Mouse (Mus musculus): ENCODE measurements around the gene Dynlt1f. TPM values are rescaled to one million over a fixed set of nuclear protein-coding genes. Genes with fewer than 3 reads are reported as not detected.
"Not testable (repeated sequence)": the region's sequence is repeated elsewhere in the genome, so short reads cannot be mapped to it uniquely, and the experiment has no call there.

Dynlt1f gene
- polyA plus RNA-seq, 1 experiment from 2014 or later = 342 TPM

DNA sequence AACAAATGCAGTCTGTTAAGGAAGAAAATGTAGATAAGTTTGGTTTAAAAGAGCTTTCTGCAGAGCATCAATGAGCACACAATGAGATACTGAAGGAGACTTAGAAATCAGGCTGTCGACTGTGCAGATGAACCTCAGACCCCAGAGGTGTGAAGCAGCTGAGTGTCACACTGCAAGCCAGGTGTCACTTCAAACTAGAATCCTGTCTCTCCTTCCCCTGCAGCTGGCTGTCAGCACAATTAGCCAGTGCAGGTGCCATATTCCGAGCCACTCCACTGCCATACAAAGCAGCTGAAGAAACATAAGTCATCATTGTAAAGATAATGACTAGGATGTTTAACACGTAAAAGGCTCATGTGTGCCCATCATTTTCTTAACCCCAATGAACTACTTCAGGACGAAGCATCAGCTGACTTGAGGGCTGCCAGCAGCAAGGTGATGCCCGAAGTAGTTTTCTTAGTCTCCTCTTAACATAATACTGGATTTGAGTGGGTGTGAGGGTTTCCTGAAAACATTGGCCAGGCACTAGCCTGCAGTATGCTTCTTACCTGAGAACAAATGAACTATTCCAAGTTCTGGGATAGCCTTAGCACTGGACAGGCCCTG lies 2.3 kb downstream of the Dynlt1f start:
- not testable (repeated sequence) for H3K4me1 ChIP-seq (ENCODE audit: control insufficient read depth, insufficient read depth, low read length); H3K27ac ChIP-seq (replicated peaks; ENCODE audit: low read depth, low read length); H3K27me3 ChIP-seq (ENCODE audit: control insufficient read depth, insufficient read depth, low read length); H3K4me3 ChIP-seq (ENCODE audit: low read depth, low read length); H3K4me2 ChIP-seq (ENCODE audit: low read depth, severe bottlenecking); H3K9ac ChIP-seq (ENCODE audit: low read length); DNase-seq (ENCODE audit: low spot score); ATAC-seq (ENCODE audit: insufficient number of reproducible peaks, low FRiP score, low TSS enrichment, low read depth); H3K9me3 ChIP-seq (ENCODE audit: control insufficient read depth, low read length); H3K36me3 ChIP-seq (ENCODE audit: control insufficient read depth, insufficient read depth, low read length)
- WGBS = 89% methylated on average over 4 of the region's 5 CpGs

DNA sequence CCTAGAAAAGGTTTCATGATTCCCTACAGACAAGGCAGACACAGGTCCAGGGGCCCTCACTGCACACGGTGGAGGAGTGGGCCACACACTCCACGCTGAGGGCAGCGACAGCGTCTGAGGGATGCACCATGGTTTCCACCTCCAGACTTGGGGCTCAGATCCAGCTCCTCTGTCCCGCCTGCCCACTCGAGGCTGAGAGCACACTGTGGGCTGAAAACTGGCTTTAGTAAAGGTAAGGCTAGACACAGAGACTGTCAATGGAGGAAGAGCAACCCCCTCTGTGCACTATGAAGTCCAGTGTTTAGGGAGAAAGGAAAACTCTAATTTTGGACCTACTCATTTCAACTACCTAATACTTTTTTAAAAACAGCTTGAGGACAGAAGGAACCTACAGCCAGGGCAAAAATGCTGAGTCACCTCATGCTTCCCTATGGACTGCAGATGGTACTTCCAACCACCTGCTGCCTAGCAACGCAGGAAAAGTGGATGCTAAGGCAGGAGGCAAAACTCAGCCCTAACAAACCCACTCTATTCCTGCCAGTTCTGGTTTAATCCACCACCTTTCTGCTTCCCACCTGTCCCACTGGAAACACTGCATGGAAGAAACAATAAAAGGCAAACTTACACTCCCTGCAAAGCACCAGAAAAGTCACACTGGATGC lies 4.7 kb downstream of the Dynlt1f start:
- not testable (repeated sequence) for H3K4me3 ChIP-seq (ENCODE audit: low read depth, low read length); DNase-seq (ENCODE audit: low spot score); ATAC-seq (ENCODE audit: insufficient number of reproducible peaks, low FRiP score, low TSS enrichment, low read depth); H3K9ac ChIP-seq (ENCODE audit: low read length); H3K4me2 ChIP-seq (ENCODE audit: low read depth, severe bottlenecking); H3K27me3 ChIP-seq (ENCODE audit: control insufficient read depth, insufficient read depth, low read length); H3K36me3 ChIP-seq (ENCODE audit: control insufficient read depth, insufficient read depth, low read length); H3K9me3 ChIP-seq (ENCODE audit: control insufficient read depth, low read length); H3K27ac ChIP-seq (replicated peaks; ENCODE audit: low read depth, low read length); H3K4me1 ChIP-seq (ENCODE audit: control insufficient read depth, insufficient read depth, low read length)
- WGBS = 87% methylated on average over 5 of the region's 7 CpGs

DNA sequence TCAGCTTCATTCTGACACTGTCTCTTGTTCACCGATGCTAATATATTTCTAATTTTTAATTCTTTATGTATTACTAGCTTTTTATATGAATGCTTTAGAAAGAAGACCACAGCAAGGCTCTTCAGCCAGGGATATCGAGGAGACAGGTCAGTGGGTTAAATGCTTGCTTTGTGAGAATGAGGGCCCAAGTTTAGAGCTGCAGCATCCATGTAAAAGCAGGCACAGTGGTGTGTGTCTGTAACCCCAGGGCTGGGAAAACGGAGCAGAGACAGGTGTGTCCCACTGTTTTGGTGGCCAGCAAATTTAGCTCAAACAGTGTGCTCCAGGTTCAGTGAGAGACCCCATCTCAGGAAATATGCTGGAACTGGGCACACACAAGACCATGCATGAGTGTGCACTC lies 8.2 kb downstream of the Dynlt1f start:
- 96% methylated on average over 3 of the region's 3 CpGs for WGBS
- H3K4me2 ChIP-seq (ENCODE audit: low read depth, severe bottlenecking); H3K9me3 ChIP-seq (ENCODE audit: control insufficient read depth, low read length); H3K27ac ChIP-seq (replicated peaks; ENCODE audit: low read depth, low read length); H3K4me1 ChIP-seq (ENCODE audit: control insufficient read depth, insufficient read depth, low read length); H3K9ac ChIP-seq (ENCODE audit: low read length); DNase-seq (ENCODE audit: low spot score); H3K27me3 ChIP-seq (ENCODE audit: control insufficient read depth, insufficient read depth, low read length); H3K36me3 ChIP-seq (ENCODE audit: control insufficient read depth, insufficient read depth, low read length); H3K4me3 ChIP-seq (ENCODE audit: low read depth, low read length); ATAC-seq (ENCODE audit: insufficient number of reproducible peaks, low FRiP score, low TSS enrichment, low read depth): not testable (repeated sequence)

DNA sequence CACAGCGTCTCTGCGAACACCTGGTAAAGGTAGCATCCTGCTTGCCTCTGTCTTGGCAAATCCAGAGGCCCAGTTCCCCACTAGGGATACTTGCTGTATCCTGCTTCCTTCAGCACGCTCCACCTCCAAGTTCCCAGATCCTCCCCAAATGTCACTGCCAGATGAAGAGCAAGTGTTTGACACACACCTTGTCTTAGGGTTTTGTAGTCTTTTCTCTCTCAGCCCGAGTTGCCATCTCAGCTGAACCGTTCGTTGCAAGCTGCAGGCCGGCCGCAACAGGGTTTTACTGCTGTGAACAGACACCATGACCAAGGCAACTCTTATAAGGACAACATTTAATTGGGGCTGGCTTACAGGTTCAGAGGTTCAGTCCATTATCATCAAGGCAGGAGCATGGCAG lies 8.9 kb downstream of the Dynlt1f start:
- ATAC-seq (ENCODE audit: insufficient number of reproducible peaks, low FRiP score, low TSS enrichment, low read depth); DNase-seq (ENCODE audit: low spot score); H3K27ac ChIP-seq (replicated peaks; ENCODE audit: low read depth, low read length); H3K36me3 ChIP-seq (ENCODE audit: control insufficient read depth, insufficient read depth, low read length); H3K9me3 ChIP-seq (ENCODE audit: control insufficient read depth, low read length); H3K4me1 ChIP-seq (ENCODE audit: control insufficient read depth, insufficient read depth, low read length); H3K4me3 ChIP-seq (ENCODE audit: low read depth, low read length); H3K9ac ChIP-seq (ENCODE audit: low read length); H3K4me2 ChIP-seq (ENCODE audit: low read depth, severe bottlenecking); H3K27me3 ChIP-seq (ENCODE audit: control insufficient read depth, insufficient read depth, low read length): not testable (repeated sequence)
- WGBS = over 99% methylated on average over 8 of the region's 8 CpGs

DNA sequence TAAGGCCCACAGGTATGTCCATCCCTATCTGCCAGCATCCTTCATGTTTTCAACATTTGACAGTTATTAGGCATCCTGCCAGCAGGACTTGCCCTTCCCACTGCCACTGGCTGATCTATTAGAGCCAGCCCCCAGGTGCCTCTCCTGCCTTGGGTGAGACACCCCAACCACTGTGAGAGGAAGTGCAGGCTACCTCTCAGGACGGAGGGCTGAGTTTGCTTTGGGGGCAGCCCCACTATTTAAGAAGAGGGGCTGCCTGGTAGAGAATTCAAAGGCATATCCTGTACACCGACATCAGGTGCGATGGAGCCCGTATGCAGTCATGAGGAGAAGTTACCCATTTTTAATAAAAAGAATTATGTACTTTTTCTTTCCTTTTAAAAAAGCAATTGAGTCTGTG lies 10.0 kb downstream of the Dynlt1f start:
- not testable (repeated sequence) for H3K4me1 ChIP-seq (ENCODE audit: control insufficient read depth, insufficient read depth, low read length); H3K27me3 ChIP-seq (ENCODE audit: control insufficient read depth, insufficient read depth, low read length); H3K27ac ChIP-seq (replicated peaks; ENCODE audit: low read depth, low read length); H3K4me2 ChIP-seq (ENCODE audit: low read depth, severe bottlenecking); H3K4me3 ChIP-seq (ENCODE audit: low read depth, low read length); ATAC-seq (ENCODE audit: insufficient number of reproducible peaks, low FRiP score, low TSS enrichment, low read depth); H3K9ac ChIP-seq (ENCODE audit: low read length); H3K9me3 ChIP-seq (ENCODE audit: control insufficient read depth, low read length); DNase-seq (ENCODE audit: low spot score); H3K36me3 ChIP-seq (ENCODE audit: control insufficient read depth, insufficient read depth, low read length)
- WGBS = 89% methylated on average over 1 of the region's 4 CpGs

DNA sequence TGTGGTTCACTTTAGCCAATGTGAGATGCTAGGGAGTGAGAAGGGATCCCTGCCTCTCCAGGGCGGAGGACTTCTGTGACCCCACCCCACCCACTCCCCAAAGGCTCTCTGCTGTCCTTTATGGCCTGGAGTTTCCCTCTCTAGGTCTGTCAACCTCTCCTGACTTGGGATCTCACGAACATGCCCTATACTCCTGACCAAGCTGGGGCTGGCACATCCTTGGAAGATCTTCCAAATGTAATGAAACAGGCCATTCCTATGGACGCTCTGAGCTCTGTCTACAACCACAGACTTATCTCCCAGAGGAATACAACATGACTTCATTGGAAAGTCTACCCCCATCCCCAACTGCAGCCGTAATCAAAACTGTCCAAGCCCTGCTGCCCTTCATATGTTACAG lies 11.0 kb downstream of the Dynlt1f start:
- ATAC-seq (ENCODE audit: insufficient number of reproducible peaks, low FRiP score, low TSS enrichment, low read depth); H3K27ac ChIP-seq (replicated peaks; ENCODE audit: low read depth, low read length); H3K4me1 ChIP-seq (ENCODE audit: control insufficient read depth, insufficient read depth, low read length); H3K9ac ChIP-seq (ENCODE audit: low read length); H3K36me3 ChIP-seq (ENCODE audit: control insufficient read depth, insufficient read depth, low read length); DNase-seq (ENCODE audit: low spot score); H3K27me3 ChIP-seq (ENCODE audit: control insufficient read depth, insufficient read depth, low read length); H3K4me2 ChIP-seq (ENCODE audit: low read depth, severe bottlenecking); H3K4me3 ChIP-seq (ENCODE audit: low read depth, low read length); H3K9me3 ChIP-seq (ENCODE audit: control insufficient read depth, low read length): not testable (repeated sequence)
- WGBS = 88% methylated on average over 4 of the region's 4 CpGs

DNA sequence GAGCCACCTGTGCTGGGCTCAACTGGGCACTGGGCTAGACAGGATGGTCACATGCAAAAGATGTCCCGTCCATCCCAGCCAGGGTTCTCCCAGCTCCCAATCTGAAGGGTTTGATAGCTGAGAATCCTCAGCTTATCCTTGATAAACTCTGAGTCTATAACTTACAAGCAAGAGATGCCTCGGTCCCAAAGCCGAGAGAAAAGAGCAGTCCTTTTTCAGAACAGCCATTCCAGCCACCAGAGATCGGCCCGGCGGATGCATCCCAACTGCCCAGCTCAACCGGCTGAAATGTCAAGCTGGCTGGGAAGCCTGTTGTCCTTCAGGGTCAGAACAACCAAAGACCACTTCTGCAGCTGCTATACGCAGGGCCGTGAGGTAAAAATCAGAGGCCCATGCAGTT lies 11.5 kb downstream of the Dynlt1f start:
- not testable (repeated sequence) for H3K9ac ChIP-seq (ENCODE audit: low read length); H3K36me3 ChIP-seq (ENCODE audit: control insufficient read depth, insufficient read depth, low read length); H3K27ac ChIP-seq (replicated peaks; ENCODE audit: low read depth, low read length); H3K4me2 ChIP-seq (ENCODE audit: low read depth, severe bottlenecking); DNase-seq (ENCODE audit: low spot score); H3K4me3 ChIP-seq (ENCODE audit: low read depth, low read length); H3K9me3 ChIP-seq (ENCODE audit: control insufficient read depth, low read length); ATAC-seq (ENCODE audit: insufficient number of reproducible peaks, low FRiP score, low TSS enrichment, low read depth); H3K27me3 ChIP-seq (ENCODE audit: control insufficient read depth, insufficient read depth, low read length); H3K4me1 ChIP-seq (ENCODE audit: control insufficient read depth, insufficient read depth, low read length)
- 91% methylated on average over 9 of the region's 9 CpGs for WGBS

DNA sequence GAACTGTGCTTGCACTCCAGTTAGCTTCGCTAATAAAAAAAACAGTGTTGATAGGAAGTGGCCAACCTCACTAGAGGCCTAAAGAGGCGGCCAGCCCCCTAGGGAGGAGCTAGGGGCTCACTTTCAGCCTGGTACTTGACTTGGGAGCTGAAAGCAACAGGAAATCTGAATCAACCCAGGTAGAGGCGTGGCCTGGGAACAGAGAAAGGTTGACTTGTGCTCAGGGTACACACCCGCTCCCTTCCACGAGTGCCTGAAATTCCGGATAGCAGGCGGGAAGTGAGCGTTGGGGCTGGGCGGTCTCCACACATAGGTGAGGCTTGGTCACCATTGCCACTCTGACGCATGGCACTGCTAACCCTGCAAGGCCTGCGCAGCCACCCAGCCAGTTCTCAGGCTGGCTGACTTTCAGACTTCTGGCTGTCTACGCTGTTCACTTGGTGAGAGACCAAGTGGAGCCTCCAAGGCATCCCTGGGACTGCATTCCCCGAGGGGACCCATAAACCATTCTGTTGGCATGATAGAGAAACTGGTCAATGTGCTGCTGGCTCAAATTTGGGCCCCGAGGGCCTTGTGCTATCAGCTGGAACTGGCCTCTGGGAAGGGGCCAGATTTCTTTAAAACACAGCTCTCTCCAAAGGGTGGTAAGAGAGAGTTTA lies 14.8 kb downstream of the Dynlt1f start:
- not testable (repeated sequence) for H3K9me3 ChIP-seq (ENCODE audit: control insufficient read depth, low read length); ATAC-seq (ENCODE audit: insufficient number of reproducible peaks, low FRiP score, low TSS enrichment, low read depth); H3K36me3 ChIP-seq (ENCODE audit: control insufficient read depth, insufficient read depth, low read length); H3K27me3 ChIP-seq (ENCODE audit: control insufficient read depth, insufficient read depth, low read length); H3K4me1 ChIP-seq (ENCODE audit: control insufficient read depth, insufficient read depth, low read length); H3K4me2 ChIP-seq (ENCODE audit: low read depth, severe bottlenecking); DNase-seq (ENCODE audit: low spot score); H3K9ac ChIP-seq (ENCODE audit: low read length); H3K4me3 ChIP-seq (ENCODE audit: low read depth, low read length); H3K27ac ChIP-seq (replicated peaks; ENCODE audit: low read depth, low read length)
- 76% methylated on average over 14 of the region's 14 CpGs for WGBS

Data from limb, embryonic 11.5 days (tissue).